Comparison of ENCODE assay signal across 8 mouse cellular contexts in the genomic region with DNA sequence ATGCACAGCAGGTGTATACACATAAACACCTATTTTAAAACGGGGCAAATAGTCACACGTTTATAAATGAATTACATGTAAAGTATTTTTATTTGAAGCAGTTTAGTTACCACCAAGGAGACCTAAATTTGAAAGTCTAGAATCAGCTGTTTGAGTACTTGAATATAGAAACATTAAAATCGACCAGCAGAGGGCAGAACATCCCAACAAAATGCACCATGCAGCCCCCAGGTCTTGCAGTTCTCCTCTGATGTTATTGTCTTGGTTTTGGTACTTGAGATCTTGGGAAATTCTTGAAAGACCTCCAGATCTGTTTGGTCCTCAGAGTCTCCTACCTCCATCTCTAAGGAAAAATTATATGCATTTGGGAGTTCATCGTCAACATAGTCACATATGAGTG.
DNase-seq lines count a peak whose midpoint lies in the region; ATAC-seq lines count a peak whose summit lies in the region.

No protein-coding gene starts in this region.

- no peak overlapping the region for H3K4me3 ChIP-seq in hindbrain, embryonic 14.5 days (replicated peaks; ENCODE audit: low read length)
- no peak overlapping the region for H3K4me3 ChIP-seq in hindbrain, embryonic 12.5 days

- DNase-seq in hindbrain, embryonic 14.5 days (ENCODE audit: low spot score), result peak; percentile 77
- DNase-seq in right cerebral cortex, postnatal 14 days, result peak; percentile 11
- DNase-seq in right cerebral cortex, postnatal 36 days (ENCODE audit: low spot score in 2 of 2), result no peak
- DNase-seq in embryo, embryonic 9.5 days (ENCODE audit: extremely low spot score), result peak; percentile 29
- peak; percentile 21 for DNase-seq in retina, postnatal 7 days (ENCODE audit: low read depth, low spot score)
- DNase-seq in spleen, adult 12 weeks (ENCODE audit: low spot score), result no peak
- DNase-seq in spleen, postnatal 14 days (ENCODE audit: low spot score in 2 of 2), result no peak

- no peaks in the 10 kb centered on the region for H3K4me1 ChIP-seq in hindbrain, embryonic 14.5 days (replicated peaks; ENCODE audit: control insufficient read depth, insufficient read depth, low read length)
- no peaks in the 10 kb centered on the region for H3K4me1 ChIP-seq in hindbrain, embryonic 12.5 days

- H3K27me3 ChIP-seq in hindbrain, embryonic 14.5 days (ENCODE audit: control insufficient read depth, insufficient read depth, low read length), result no peaks in the 10 kb centered on the region
- H3K27me3 ChIP-seq in hindbrain, embryonic 12.5 days, result no peaks in the 10 kb centered on the region

- no peak overlapping the region for H3K27ac ChIP-seq in hindbrain, embryonic 14.5 days
- no peak overlapping the region for H3K27ac ChIP-seq in hindbrain, embryonic 12.5 days

- H3K4me2 ChIP-seq in hindbrain, embryonic 14.5 days (replicated peaks), result no peak overlapping the region
- no peak overlapping the region for H3K4me2 ChIP-seq in hindbrain, embryonic 12.5 days (replicated peaks)

- H3K36me3 ChIP-seq in hindbrain, embryonic 14.5 days (replicated peaks; ENCODE audit: control insufficient read depth, insufficient read depth), result no peaks in the 10 kb centered on the region
- H3K36me3 ChIP-seq in hindbrain, embryonic 12.5 days, result no peaks in the 10 kb centered on the region

- WGBS in hindbrain, embryonic 14.5 days, result 32% methylated on average over 4 of the region's 4 CpGs
- WGBS in hindbrain, embryonic 12.5 days, result 27% methylated on average over 4 of the region's 4 CpGs

- ATAC-seq in hindbrain, embryonic 14.5 days (ENCODE audit: low FRiP score), result no peak
- ATAC-seq in hindbrain, embryonic 12.5 days (ENCODE audit: low FRiP score), result no peak

- H3K9me3 ChIP-seq in hindbrain, embryonic 14.5 days (ENCODE audit: control insufficient read depth, low read length), result no peaks in the 10 kb centered on the region
- no peaks in the 10 kb centered on the region for H3K9me3 ChIP-seq in hindbrain, embryonic 12.5 days (replicated peaks)

- no peak overlapping the region for H3K9ac ChIP-seq in hindbrain, embryonic 14.5 days
- H3K9ac ChIP-seq in hindbrain, embryonic 12.5 days, result no peak overlapping the region

Comparison
In these comparisons a context has a peak if more than half of its experiments do, and no peak if none do; other contexts are left out.
1. DNase-seq: peak in hindbrain, embryonic 14.5 days (single experiment), right cerebral cortex, postnatal 14 days (single experiment), embryo, embryonic 9.5 days (single experiment) and retina, postnatal 7 days (single experiment); none in right cerebral cortex, postnatal 36 days (0 of 2), spleen, adult 12 weeks (single experiment) and spleen, postnatal 14 days (0 of 2).